Mouse (Mus musculus): ENCODE measurements around the gene Sgsm2. TPM values are rescaled to one million over a fixed set of nuclear protein-coding genes. Genes with fewer than 3 reads are reported as not detected.
"Not testable (repeated sequence)": the region's sequence is repeated elsewhere in the genome, so short reads cannot be mapped to it uniquely, and the experiment has no call there.

The Sgsm2 gene
- polyA plus RNA-seq, 1 experiment from 2014 or later, result 6.0 TPM

- H3K4me3 ChIP-seq (replicated peaks; ENCODE audit: low read length), result no peak overlapping the region
- H3K9ac ChIP-seq (ENCODE audit: low read length), result no peak overlapping the region
- H3K27me3 ChIP-seq (ENCODE audit: control insufficient read depth, insufficient read depth, low read length), result no peaks in the 10 kb centered on the region
- no peak overlapping the region for H3K27ac ChIP-seq (ENCODE audit: low read length)
- no peak for ATAC-seq (ENCODE audit: insufficient read depth, low FRiP score)
- H3K4me2 ChIP-seq (ENCODE audit: low read depth, low read length), result no peak overlapping the region
- H3K9me3 ChIP-seq (replicated peaks; ENCODE audit: control insufficient read depth, low read length), result no peaks in the 10 kb centered on the region
- H3K4me1 ChIP-seq (ENCODE audit: control insufficient read depth, insufficient read depth, low read length), result no peaks in the 10 kb centered on the region
- H3K36me3 ChIP-seq (ENCODE audit: control insufficient read depth, insufficient read depth, low read length), result 0 out of 2 replicates have a peak, but pooled peaks cover 5% of the 10 kb centered on the region
Observed at GRCm38 (mm10) chr11:74815795-74816194, 81.1 kb downstream of the Sgsm2 start.

DNA sequence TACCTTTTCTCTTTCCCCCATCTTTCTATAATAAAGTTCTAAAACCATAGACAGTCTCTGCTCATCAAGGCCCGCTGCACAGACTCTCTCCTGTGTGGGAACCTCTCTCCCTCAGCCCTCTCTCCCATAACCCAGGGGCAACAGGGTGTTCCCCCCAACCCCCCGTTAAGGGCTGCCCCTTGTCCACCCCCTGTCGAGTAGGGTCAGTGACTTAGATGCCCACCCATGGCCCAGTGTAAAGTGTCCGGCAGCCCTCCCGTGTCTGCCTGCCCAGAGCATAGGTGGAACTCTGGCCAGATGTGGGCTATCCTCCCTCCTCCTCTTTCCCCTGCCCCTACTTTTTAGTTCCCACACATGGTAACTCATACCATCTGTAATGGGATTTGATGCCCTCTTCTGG, 85.3 kb downstream of the Sgsm2 start:
- H3K9me3 ChIP-seq (replicated peaks; ENCODE audit: control insufficient read depth, low read length), result no peaks in the 10 kb centered on the region
- H3K36me3 ChIP-seq (ENCODE audit: control insufficient read depth, insufficient read depth, low read length), result peaks cover 2% of the 10 kb centered on the region
- H3K9ac ChIP-seq (ENCODE audit: low read length), result no peak overlapping the region
- H3K4me1 ChIP-seq (ENCODE audit: control insufficient read depth, insufficient read depth, low read length), result no peaks in the 10 kb centered on the region
- H3K4me2 ChIP-seq (ENCODE audit: low read depth, low read length), result no peak overlapping the region
- 42% methylated on average over 5 of the region's 5 CpGs for WGBS
- H3K27ac ChIP-seq (ENCODE audit: low read length), result no peak overlapping the region
- no peak overlapping the region for H3K4me3 ChIP-seq (replicated peaks; ENCODE audit: low read length)
- ATAC-seq (ENCODE audit: insufficient read depth, low FRiP score), result no peak
- H3K27me3 ChIP-seq (ENCODE audit: control insufficient read depth, insufficient read depth, low read length), result no peaks in the 10 kb centered on the region

- H3K4me2 ChIP-seq (ENCODE audit: low read depth, low read length); H3K9me3 ChIP-seq (replicated peaks; ENCODE audit: control insufficient read depth, low read length); H3K36me3 ChIP-seq (ENCODE audit: control insufficient read depth, insufficient read depth, low read length); H3K4me3 ChIP-seq (replicated peaks; ENCODE audit: low read length); ATAC-seq (ENCODE audit: insufficient read depth, low FRiP score); H3K4me1 ChIP-seq (ENCODE audit: control insufficient read depth, insufficient read depth, low read length); H3K9ac ChIP-seq (ENCODE audit: low read length); H3K27ac ChIP-seq (ENCODE audit: low read length); H3K27me3 ChIP-seq (ENCODE audit: control insufficient read depth, insufficient read depth, low read length): not testable (repeated sequence)
- 41% methylated on average over 3 of the region's 3 CpGs for whole genome bisulfite sequencing
Observed at GRCm38 (mm10) chr11:74811027-74811426, 85.8 kb downstream of the Sgsm2 start.

- Histone ChIP-seq H3K4me2 (ENCODE audit: low read depth, low read length) (no peak overlapping the region), H3K4me1 (ENCODE audit: control insufficient read depth, insufficient read depth, low read length) (no peaks in the 10 kb centered on the region), H3K9ac (ENCODE audit: low read length) (no peak overlapping the region), H3K9me3 (replicated peaks; ENCODE audit: control insufficient read depth, low read length) (no peaks in the 10 kb centered on the region), H3K27me3 (ENCODE audit: control insufficient read depth, insufficient read depth, low read length) (no peaks in the 10 kb centered on the region), H3K4me3 (replicated peaks; ENCODE audit: low read length) (no peak overlapping the region), H3K27ac (ENCODE audit: low read length) (no peak overlapping the region), H3K36me3 (ENCODE audit: control insufficient read depth, insufficient read depth, low read length) (peaks cover 8% of the 10 kb centered on the region)
- no peak for ATAC-seq (ENCODE audit: insufficient read depth, low FRiP score)
Observed at GRCm38 (mm10) chr11:74810134-74810533, 86.7 kb downstream of the Sgsm2 start.

- Histone ChIP-seq H3K4me3 (replicated peaks; ENCODE audit: low read length) (no peak overlapping the region), H3K9ac (ENCODE audit: low read length) (no peak overlapping the region), H3K27me3 (ENCODE audit: control insufficient read depth, insufficient read depth, low read length) (no peaks in the 10 kb centered on the region), H3K4me2 (ENCODE audit: low read depth, low read length) (no peak overlapping the region), H3K36me3 (ENCODE audit: control insufficient read depth, insufficient read depth, low read length) (peaks cover 8% of the 10 kb centered on the region), H3K4me1 (ENCODE audit: control insufficient read depth, insufficient read depth, low read length) (no peaks in the 10 kb centered on the region), H3K27ac (ENCODE audit: low read length) (no peak overlapping the region), H3K9me3 (replicated peaks; ENCODE audit: control insufficient read depth, low read length) (no peaks in the 10 kb centered on the region)
- WGBS, result 92% methylated on average over 6 of the region's 6 CpGs
- no peak for ATAC-seq (ENCODE audit: insufficient read depth, low FRiP score)
Observed at GRCm38 (mm10) chr11:74808251-74808853, 88.5 kb downstream of the Sgsm2 start.

DNA sequence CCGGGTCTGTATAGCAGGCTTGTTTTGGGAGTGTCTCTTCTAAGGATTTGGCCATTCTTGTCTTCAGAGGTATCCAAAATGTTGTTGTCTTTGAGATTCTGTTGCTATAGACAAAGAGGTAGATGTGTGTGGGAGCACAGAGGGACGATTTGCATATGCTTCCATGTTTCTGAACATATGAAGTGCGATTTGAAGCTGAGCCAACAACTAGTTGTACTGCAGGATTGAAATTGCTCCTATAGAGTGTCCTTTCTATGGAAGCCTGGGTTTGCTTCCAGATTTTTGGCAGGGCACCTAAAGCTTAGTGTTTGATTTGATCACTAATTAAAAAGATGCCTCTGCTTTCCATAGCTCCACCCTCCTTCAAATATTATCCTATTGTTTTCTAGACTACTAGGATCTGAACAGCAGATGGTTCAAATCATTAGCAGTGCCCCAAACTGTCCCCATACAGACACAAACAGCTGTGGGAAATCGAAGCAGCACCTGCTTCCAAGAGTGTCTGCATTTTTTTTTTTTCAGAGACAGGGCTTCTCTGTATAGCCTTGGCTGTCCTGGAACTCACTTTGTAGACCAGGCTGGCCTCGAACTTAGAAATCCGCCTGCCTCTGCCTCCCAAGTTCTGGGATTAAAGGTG, 89.5 kb downstream of the Sgsm2 start:
- no peak for ATAC-seq (ENCODE audit: insufficient read depth, low FRiP score)
- H3K36me3 ChIP-seq (ENCODE audit: control insufficient read depth, insufficient read depth, low read length), result peaks cover 8% of the 10 kb centered on the region

DNA sequence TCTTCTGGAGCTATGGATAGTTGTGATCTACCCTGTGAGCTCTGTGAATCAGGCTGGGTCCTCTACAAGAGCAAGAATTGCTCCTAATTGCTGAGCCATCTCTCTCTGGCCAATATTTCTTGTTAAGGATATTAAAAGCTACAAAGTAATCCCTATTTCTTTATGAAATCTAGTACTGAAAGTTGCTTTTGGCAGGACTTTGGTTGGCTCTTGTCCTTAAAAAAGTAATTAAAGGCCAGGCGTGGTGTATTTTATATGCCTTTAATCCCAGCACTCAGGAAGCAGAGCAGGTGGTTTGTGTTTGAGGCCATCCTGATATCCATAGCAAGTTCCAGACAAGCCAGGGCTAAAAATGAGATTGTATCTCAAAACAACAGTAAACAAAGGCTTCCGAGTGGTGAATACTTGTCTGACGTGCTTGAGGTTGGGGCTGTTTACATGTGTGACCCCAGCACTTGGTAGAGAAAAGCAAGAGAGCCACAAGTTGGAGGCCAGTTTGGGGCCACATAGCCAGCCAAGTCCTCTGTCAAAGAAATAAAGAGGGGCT, 92.7 kb downstream of the Sgsm2 start:
- Histone ChIP-seq H3K4me1 (ENCODE audit: control insufficient read depth, insufficient read depth, low read length) (no peaks in the 10 kb centered on the region), H3K9ac (ENCODE audit: low read length) (no peak overlapping the region), H3K9me3 (replicated peaks; ENCODE audit: control insufficient read depth, low read length) (no peaks in the 10 kb centered on the region), H3K36me3 (ENCODE audit: control insufficient read depth, insufficient read depth, low read length) (peaks cover 8% of the 10 kb centered on the region), H3K27ac (ENCODE audit: low read length) (no peak overlapping the region), H3K27me3 (ENCODE audit: control insufficient read depth, insufficient read depth, low read length) (no peaks in the 10 kb centered on the region), H3K4me2 (ENCODE audit: low read depth, low read length) (no peak overlapping the region), H3K4me3 (replicated peaks; ENCODE audit: low read length) (no peak overlapping the region)
- ATAC-seq (ENCODE audit: insufficient read depth, low FRiP score), result no peak
- WGBS, result 73% methylated on average over 3 of the region's 3 CpGs

More for the DNA sequence above, 89.5 kb downstream of the Sgsm2 start:
- Histone ChIP-seq H3K4me3 (replicated peaks; ENCODE audit: low read length) (no peak overlapping the region), H3K9ac (ENCODE audit: low read length) (no peak overlapping the region), H3K27ac (ENCODE audit: low read length) (no peak overlapping the region), H3K27me3 (ENCODE audit: control insufficient read depth, insufficient read depth, low read length) (no peaks in the 10 kb centered on the region), H3K4me1 (ENCODE audit: control insufficient read depth, insufficient read depth, low read length) (no peaks in the 10 kb centered on the region), H3K4me2 (ENCODE audit: low read depth, low read length) (no peak overlapping the region), H3K9me3 (replicated peaks; ENCODE audit: control insufficient read depth, low read length) (no peaks in the 10 kb centered on the region)
- WGBS, result 86% methylated on average over 6 of the region's 6 CpGs

DNA sequence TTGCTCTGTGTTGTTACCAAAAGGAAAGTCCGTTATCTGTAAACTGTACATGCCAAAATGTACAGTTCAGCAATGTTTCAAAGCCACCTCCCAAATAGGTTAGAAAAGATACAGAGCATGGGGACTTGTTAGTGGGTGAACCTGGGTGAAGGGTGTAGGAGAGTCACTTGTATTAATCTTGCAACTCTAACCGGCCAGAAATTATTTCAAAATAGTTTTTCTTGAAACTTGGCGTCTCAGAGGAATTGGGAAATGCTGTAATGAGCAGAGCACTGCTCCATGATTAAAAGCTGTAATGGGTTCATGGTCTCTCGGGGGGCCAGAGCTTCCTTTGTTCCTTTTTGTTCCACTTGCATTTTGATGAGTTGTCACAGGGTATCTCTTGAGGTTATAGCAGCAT, 96.2 kb downstream of the Sgsm2 start:
- Histone ChIP-seq H3K4me2 (ENCODE audit: low read depth, low read length) (no peak overlapping the region), H3K27me3 (ENCODE audit: control insufficient read depth, insufficient read depth, low read length) (no peaks in the 10 kb centered on the region), H3K9ac (ENCODE audit: low read length) (no peak overlapping the region), H3K27ac (ENCODE audit: low read length) (no peak overlapping the region), H3K9me3 (replicated peaks; ENCODE audit: control insufficient read depth, low read length) (no peaks in the 10 kb centered on the region), H3K4me1 (ENCODE audit: control insufficient read depth, insufficient read depth, low read length) (no peaks in the 10 kb centered on the region), H3K4me3 (replicated peaks; ENCODE audit: low read length) (no peak overlapping the region), H3K36me3 (ENCODE audit: control insufficient read depth, insufficient read depth, low read length) (peaks cover 6% of the 10 kb centered on the region; the same call in 1 of the 2 replicates)
- 83% methylated on average over 4 of the region's 4 CpGs for WGBS
- ATAC-seq (ENCODE audit: insufficient read depth, low FRiP score), result no peak

Measured in stomach, embryonic 16.5 days (tissue).